Comparison of ENCODE assay signal across 16 mouse cellular contexts in the genomic region with DNA sequence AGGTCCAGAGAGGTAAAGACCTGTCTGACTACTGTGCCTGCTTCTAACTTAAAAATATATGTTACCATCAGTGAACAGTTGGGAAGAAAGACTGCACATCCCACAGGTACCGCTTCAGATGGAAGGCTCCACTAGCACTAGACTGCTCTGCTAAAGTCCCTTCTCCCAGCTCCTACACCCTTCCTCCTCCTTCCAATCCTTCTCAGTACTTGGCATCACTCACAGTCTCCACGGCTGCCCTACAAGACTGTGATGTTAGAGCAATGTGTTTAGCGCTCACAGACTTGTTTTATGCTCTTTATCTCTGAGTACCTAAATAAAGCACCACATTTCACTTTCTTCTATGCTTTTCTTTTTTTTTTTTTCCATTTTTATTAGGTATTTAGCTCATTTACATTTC.
"Had no signal": no experiment of that assay in that cellular context is flagged by ENCODE, and none has a peak within 500 bp of the region (broad histone marks: within the 10 kb centered on the region; RNA-seq: fewer than 3 reads in every experiment).

No protein-coding gene starts in this region.

- H3K4me2 ChIP-seq: liver, embryonic 13.5 days; midbrain, embryonic 11.5 days had no signal

- H3K9ac ChIP-seq: liver, embryonic 13.5 days had no signal

- H3K4me1 ChIP-seq: liver, embryonic 13.5 days had no signal

- DNase-seq: kidney, adult 2 months; kidney, postnatal 25 days; layer of hippocampus, adult 9-11 months; liver, embryonic 13.5 days; lung, adult 2 months; lung, postnatal 14 days; lung, postnatal 4 days; midbrain, embryonic 14.5 days; right cerebral cortex, postnatal 4 days; thymus, postnatal 25 days had no signal

- H3K27me3 ChIP-seq: liver, embryonic 13.5 days had no signal

- H3K9me3 ChIP-seq: liver, embryonic 13.5 days had no signal

- ATAC-seq: intestine, postnatal 0 days had no signal

- H3K4me3 ChIP-seq: layer of hippocampus, adult 2 months; left cerebral cortex, adult 2 months; liver, embryonic 13.5 days had no signal

- H3K27ac ChIP-seq: kidney, postnatal 0 days; layer of hippocampus, adult 2 months; left cerebral cortex, adult 2 months; liver, embryonic 13.5 days; stomach, postnatal 0 days had no signal
